Mouse (Mus musculus): ENCODE measurements around the gene Prkca. TPM values are rescaled to one million over a fixed set of nuclear protein-coding genes. Genes with fewer than 3 reads are reported as not detected.

Gene Prkca
- total RNA-seq, 2 experiments from 2014 or later = 41.4 to 42.5 TPM

- intact Hi-C loops (cut with DNase I; ENCODE audit: low total_unique reads) = no loop called here
- no peak for DNase-seq
Measured at GRCm38 (mm10) chr11:108247121-108247863, 96.4 kb downstream of the Prkca start.

- intact Hi-C loops (cut with DNase I; ENCODE audit: low total_unique reads) = no loop called here
- no peak for DNase-seq
Measured at GRCm38 (mm10) chr11:108246267-108246702, 97.4 kb downstream of the Prkca start.

GRCm38 (mm10) chr11:108244241-108244640 lies 99.5 kb downstream of the Prkca start:
- intact Hi-C loops (cut with DNase I; ENCODE audit: low total_unique reads) = no loop called here
- no peak for DNase-seq

GRCm38 (mm10) chr11:108243633-108244032 lies 100.1 kb downstream of the Prkca start:
- DNase-seq = no peak
- intact Hi-C loops (cut with DNase I; ENCODE audit: low total_unique reads) = no loop called here

- intact Hi-C loops (cut with DNase I; ENCODE audit: low total_unique reads) = no loop called here
- DNase-seq = no peak
Measured at GRCm38 (mm10) chr11:108240924-108241498, 102.7 kb downstream of the Prkca start.

- intact Hi-C loops (cut with DNase I; ENCODE audit: low total_unique reads) = no loop called here
- no peak for DNase-seq
Measured at GRCm38 (mm10) chr11:108239173-108239572, 104.6 kb downstream of the Prkca start.

- DNase-seq = no peak
- intact Hi-C loops (cut with DNase I; ENCODE audit: low total_unique reads) = no loop called here
Measured at GRCm38 (mm10) chr11:108236754-108237428, 106.8 kb downstream of the Prkca start.

- intact Hi-C loops (cut with DNase I; ENCODE audit: low total_unique reads) = no loop called here
Measured at GRCm38 (mm10) chr11:108236195-108236594, 107.5 kb downstream of the Prkca start.

GRCm38 (mm10) chr11:108235081-108235703 lies 108.5 kb downstream of the Prkca start:
- DNase-seq = no peak
- intact Hi-C loops (cut with DNase I; ENCODE audit: low total_unique reads) = no loop called here

More at GRCm38 (mm10) chr11:108236195-108236594, 107.5 kb downstream of the Prkca start:
- DNase-seq = no peak

- DNase-seq = no peak
- intact Hi-C loops (cut with DNase I; ENCODE audit: low total_unique reads) = no loop called here
Measured at GRCm38 (mm10) chr11:108233015-108233414, 110.7 kb downstream of the Prkca start.

GRCm38 (mm10) chr11:108230101-108230500 lies 113.6 kb downstream of the Prkca start:
- intact Hi-C loops (cut with DNase I; ENCODE audit: low total_unique reads) = no loop called here

GRCm38 (mm10) chr11:108229176-108229946 lies 114.4 kb downstream of the Prkca start:
- DNase-seq = no peak
- intact Hi-C loops (cut with DNase I; ENCODE audit: low total_unique reads) = no loop called here

More at GRCm38 (mm10) chr11:108230101-108230500, 113.6 kb downstream of the Prkca start:
- no peak for DNase-seq

- intact Hi-C loops (cut with DNase I; ENCODE audit: low total_unique reads) = no loop called here
- DNase-seq = no peak
Measured at GRCm38 (mm10) chr11:108228497-108228896, 115.2 kb downstream of the Prkca start.

GRCm38 (mm10) chr11:108226248-108226647 lies 117.5 kb downstream of the Prkca start:
- intact Hi-C loops (cut with DNase I; ENCODE audit: low total_unique reads) = no loop called here
- no peak for DNase-seq

GRCm38 (mm10) chr11:108224233-108224973 lies 119.3 kb downstream of the Prkca start:
- intact Hi-C loops (cut with DNase I; ENCODE audit: low total_unique reads) = no loop called here
- no peak for DNase-seq

GRCm38 (mm10) chr11:108223613-108224232 lies 120.0 kb downstream of the Prkca start:
- intact Hi-C loops (cut with DNase I; ENCODE audit: low total_unique reads) = no loop called here
- no peak for DNase-seq

- no peak for DNase-seq
- intact Hi-C loops (cut with DNase I; ENCODE audit: low total_unique reads) = no loop called here
Measured at GRCm38 (mm10) chr11:108223154-108223553, 120.6 kb downstream of the Prkca start.

- peak; percentile 26 for DNase-seq
- intact Hi-C loops (cut with DNase I; ENCODE audit: low total_unique reads) = no loop called here
Measured at GRCm38 (mm10) chr11:108222616-108223015, 121.1 kb downstream of the Prkca start.
